Mouse (Mus musculus) layer of hippocampus, postnatal 10 days (tissue): ENCODE measurements around the gene Glt6d1. TPM values are rescaled to one million over a fixed set of nuclear protein-coding genes. Genes with fewer than 3 reads are reported as not detected.

Experiments used
- DNase-seq, 2 experiments: peaks; one replicate each; pipeline ENCODE4 v3.0.0; 2021; ENCODE audit warnings: low spot score in 2 of 2
- total RNA-seq, 2 experiments: library from RNA; stranded (reverse); gene quantifications; 2 replicates each; pipeline ENCODE4 v1.2.3; 2021

Glt6d1 gene
- total RNA-seq, 2 experiments from 2014 or later, result not detected

DNA sequence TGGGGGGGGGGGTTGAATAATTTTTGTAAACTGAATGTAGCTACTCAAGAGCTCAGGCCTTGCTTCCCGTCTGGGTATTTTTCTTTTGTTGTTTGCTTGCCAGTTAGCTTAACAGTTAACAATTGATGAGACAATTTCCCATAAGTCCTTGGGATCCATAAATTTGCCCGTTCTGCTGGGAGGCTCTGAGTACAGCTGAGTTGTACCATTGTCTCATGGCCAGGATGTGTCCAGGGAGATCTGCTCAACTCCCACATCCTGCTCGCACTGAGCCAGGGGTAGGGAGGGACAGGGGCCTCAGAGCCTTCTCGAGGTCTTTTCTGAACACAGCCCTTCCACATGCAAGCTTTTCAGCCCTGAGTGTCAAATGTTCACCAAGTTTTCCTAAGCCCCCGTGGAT, 17.6 kb downstream of the Glt6d1 start:
- DNase-seq, result no peak

GRCm38 (mm10) chr2:25797635-25798034, 18.0 kb downstream of the Glt6d1 start:
- DNase-seq, result no peak

DNA sequence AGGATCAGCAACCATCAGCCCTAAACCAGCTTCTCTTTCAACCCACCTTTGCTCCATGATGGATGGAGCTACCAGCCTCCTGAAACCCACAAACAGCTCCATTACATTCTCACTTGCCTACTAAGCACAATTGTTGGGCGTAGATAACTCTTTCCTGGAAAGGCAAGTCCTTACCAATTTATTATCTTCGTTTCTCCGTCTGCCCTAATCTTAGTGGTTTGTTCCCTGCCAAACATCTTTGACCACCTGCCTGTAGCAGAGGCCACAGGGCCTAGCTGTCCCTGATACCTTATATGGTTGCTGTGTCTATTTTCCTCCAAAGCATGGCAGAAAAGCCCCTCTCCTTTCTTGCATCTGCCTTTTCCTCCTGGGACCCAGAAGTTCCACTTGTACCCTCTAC, 26.6 kb downstream of the Glt6d1 start:
- no peak for DNase-seq

DNA sequence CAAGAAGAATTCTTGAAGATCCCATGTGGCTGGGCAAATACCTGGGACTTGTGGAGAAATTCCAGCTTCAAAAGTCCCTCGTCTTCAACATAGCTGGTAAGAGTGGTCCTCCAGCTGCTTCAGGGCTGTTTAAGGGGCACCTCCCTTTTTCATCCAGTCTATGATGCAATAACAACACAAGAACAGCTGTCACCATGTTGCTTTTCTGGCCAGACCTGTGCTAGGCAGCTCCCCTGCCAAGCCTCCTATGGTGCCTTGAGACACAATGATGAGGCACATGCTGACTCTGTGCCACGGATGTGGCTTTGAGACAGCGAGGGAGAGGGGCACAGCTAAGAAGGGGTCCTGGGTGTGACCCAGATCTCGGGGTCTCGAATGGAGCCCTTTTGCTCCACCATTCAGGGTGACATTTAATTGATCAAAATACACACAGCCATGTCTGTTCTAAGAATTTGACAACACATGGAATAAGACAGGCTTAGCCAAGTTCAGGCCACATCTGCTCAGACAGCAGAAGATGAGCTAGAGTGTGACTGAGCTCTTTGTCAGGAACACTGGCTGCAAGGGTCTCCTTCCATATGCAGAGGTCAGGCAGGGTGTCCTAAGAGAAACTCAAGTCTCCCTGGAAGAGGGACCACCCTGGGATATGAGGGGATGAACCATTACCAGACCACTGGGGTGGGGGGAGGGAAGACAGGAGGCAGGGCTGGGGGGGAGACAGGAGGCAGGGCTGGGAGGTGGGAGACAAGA, 29.9 kb downstream of the Glt6d1 start:
- DNase-seq, result no peak

- DNase-seq, result no peak
Measured at GRCm38 (mm10) chr2:25781957-25782356, 33.7 kb downstream of the Glt6d1 start, which contains the start of gene Gm13539. Gm13539 (plus strand) TSS chr2:25782257.

- no peak for DNase-seq
Measured at GRCm38 (mm10) chr2:25780921-25781320, 34.7 kb downstream of the Glt6d1 start.

DNA sequence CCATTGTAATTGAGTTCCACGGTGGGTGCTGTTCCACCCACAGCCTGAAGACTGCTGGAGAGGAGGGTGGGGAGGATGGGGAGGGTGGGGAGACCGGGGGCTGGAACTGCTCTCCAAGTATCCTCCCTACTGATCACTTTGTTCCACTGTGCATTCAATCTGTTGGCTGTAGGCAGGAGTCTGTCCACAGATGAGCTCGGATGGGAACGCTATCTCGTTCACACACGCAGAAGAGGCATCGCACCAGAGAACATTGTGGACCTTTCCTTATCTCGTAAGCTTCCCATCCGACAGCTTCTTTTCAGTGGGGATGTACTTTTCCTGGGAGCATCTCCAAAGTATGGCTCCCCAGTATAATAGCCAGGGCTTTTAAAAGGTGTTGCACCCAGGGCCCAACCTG, 36.6 kb downstream of the Glt6d1 start:
- DNase-seq, result no peak

DNA sequence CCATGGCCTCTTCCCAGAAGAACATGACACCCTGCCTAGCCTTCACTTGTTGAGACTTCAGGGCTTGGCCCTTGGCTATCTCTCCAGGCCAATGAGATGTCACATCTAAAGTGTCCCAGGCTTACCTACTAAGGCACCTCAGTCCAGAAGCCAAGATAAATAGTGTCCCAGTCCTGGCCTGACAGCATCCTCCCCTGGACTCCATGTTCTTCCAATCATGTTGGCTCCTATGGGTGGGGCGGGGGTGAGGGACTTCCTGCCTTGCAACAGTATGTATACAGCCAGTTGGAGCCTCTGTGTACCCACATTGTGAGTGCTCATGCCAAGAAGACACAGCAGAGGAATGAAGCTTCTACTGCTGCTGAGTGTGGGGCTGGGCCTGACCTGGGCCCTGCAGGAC, 38.9 kb downstream of the Glt6d1 start, which contains the start of gene Lcn11:
TSS of gene Lcn11 (plus strand) at position 301 of the 400 bp plus-strand sequence.
- no peak for DNase-seq

- DNase-seq, result no peak
Measured at GRCm38 (mm10) chr2:25775991-25776390, 39.7 kb downstream of the Glt6d1 start.

GRCm38 (mm10) chr2:25774640-25775039, 41.0 kb downstream of the Glt6d1 start:
- no peak for DNase-seq

- no peak for DNase-seq
Measured at GRCm38 (mm10) chr2:25773507-25773906, 42.1 kb downstream of the Glt6d1 start.

- DNase-seq, result no peak
Measured at GRCm38 (mm10) chr2:25767764-25768163, 47.9 kb downstream of the Glt6d1 start.

GRCm38 (mm10) chr2:25765269-25765668, 50.4 kb downstream of the Glt6d1 start, which contains the start of gene Lcn3:
Lcn3 (plus strand) TSS chr2:25765569.
- DNase-seq, result no peak

DNA sequence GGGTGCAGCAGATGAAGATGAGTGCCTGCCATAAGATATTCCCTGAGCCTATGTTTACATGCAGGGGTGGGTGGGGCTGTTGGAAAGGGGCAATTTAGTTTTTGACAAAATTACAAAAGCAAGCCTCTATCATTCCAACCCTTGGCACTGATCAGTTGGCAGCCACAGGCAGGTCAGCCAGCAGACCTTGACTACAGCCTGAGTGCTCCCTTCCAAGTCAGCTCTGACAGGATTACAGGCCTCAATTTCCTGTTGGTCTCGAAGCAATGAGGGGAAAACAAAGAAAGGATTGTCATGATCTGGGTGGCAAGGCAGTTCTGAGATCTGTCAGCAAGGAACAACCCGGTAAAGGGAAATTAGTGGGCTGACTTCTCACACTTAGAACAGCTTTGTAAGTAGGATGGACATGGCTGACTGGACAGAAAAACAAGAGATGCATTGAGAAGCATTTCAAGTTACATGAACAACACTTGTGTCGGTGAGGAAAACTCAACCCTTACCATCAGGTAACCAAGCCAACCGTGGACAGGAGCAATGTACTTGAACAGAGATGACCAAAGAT, 57.5 kb downstream of the Glt6d1 start:
- DNase-seq, result no peak

GRCm38 (mm10) chr2:25754201-25754600, 61.4 kb downstream of the Glt6d1 start:
- no peak for DNase-seq

Other genes starting within 250 kb of the Glt6d1 start
- 1 to 10 TPM; 1.0 to 5.4 TPM for gene Mamdc4, start 241.0 kb downstream of the Glt6d1 start, total RNA-seq
- 10 to 100 TPM; 94.5 to 99.8 TPM for gene Phpt1, start 240.6 kb downstream of the Glt6d1 start, total RNA-seq
- gene Ajm1, start 234.1 kb downstream of the Glt6d1 start, total RNA-seq, result 10 to 100 TPM; 82.7 to 84.8 TPM
- 10 to 100 TPM; 84.7 to 96.9 TPM for gene Rabl6, start 207.3 kb downstream of the Glt6d1 start, total RNA-seq
- not detected for gene Ccdc183, start 198.2 kb downstream of the Glt6d1 start, total RNA-seq
- gene Tmem141, start 193.8 kb downstream of the Glt6d1 start, total RNA-seq, result 10 to 100 TPM; 19.9 to 21.1 TPM
- gene Fcna, start 187.8 kb downstream of the Glt6d1 start, total RNA-seq, result 1 to 10 TPM; 1.1 to 1.4 TPM
- not detected for gene Lcn8, start 162.7 kb downstream of the Glt6d1 start, total RNA-seq
- gene Lcn5, start 157.9 kb downstream of the Glt6d1 start, total RNA-seq, result not detected
- gene Lcn6, start 139.1 kb downstream of the Glt6d1 start, total RNA-seq, result not detected
- not detected for gene Lcn10, start 133.1 kb downstream of the Glt6d1 start, total RNA-seq
- not detected for gene Obp2a, start 115.8 kb downstream of the Glt6d1 start, total RNA-seq
- 10 to 100 TPM; 91.7 to 98.0 TPM for gene Bmyc, start 109.1 kb downstream of the Glt6d1 start, total RNA-seq
- gene Obp2b, start 78.8 kb downstream of the Glt6d1 start, total RNA-seq, result not detected
- gene Lcn3, start 50.3 kb downstream of the Glt6d1 start, total RNA-seq, result not detected
- not detected for gene Lcn11, start 38.8 kb downstream of the Glt6d1 start, total RNA-seq
- not detected for gene Gm13539, start 33.6 kb downstream of the Glt6d1 start, total RNA-seq
- not detected for gene Lcn9, start 7.3 kb upstream of the Glt6d1 start, total RNA-seq
- gene Sohlh1, start 31.4 kb upstream of the Glt6d1 start, total RNA-seq, result not detected
- 10 to 100 TPM; 57.3 to 59.7 TPM for gene Kcnt1, start 47.9 kb upstream of the Glt6d1 start, total RNA-seq
- gene Camsap1, start 167.4 kb upstream of the Glt6d1 start, total RNA-seq, result 100 to 1,000 TPM; 121 to 140 TPM
- gene Ubac1, start 205.9 kb upstream of the Glt6d1 start, total RNA-seq, result 10 to 100 TPM; 70.1 to 70.8 TPM